Mouse (Mus musculus) cortical plate, adult 2 months (tissue): ENCODE data around the gene Fabp2. TPM values are rescaled to one million over a fixed set of nuclear protein-coding genes. Genes with fewer than 3 reads are reported as not detected.

Source experiments
- H3K27ac ChIP-seq: fragments of 200-500 bp; 2 replicates; pipeline ENCODE4 v1.5.1; 2012; ENCODE audit warnings: low read length, control low read depth, inconsistent platforms; ENCODE audit not compliant: insufficient read depth
- H3K4me1 ChIP-seq: fragments of 200-500 bp; 2 replicates; pipeline ENCODE4 v1.6.1; 2011; ENCODE audit warnings: low read length; ENCODE audit not compliant: control insufficient read depth, insufficient read depth
- H3K4me3 ChIP-seq: fragments of 200-500 bp; 2 replicates; pipeline ENCODE4 v1.5.1; 2011; ENCODE audit warnings: mild to moderate bottlenecking, low read length, control low read depth; ENCODE audit not compliant: insufficient read depth
- CTCF ChIP-seq: fragments of 200-500 bp; IDR thresholded peaks from 2 replicates; pipeline ENCODE4 v1.5.1; 2011; ENCODE audit warnings: mild to moderate bottlenecking, control low read depth, low read length; ENCODE audit not compliant: insufficient read depth; ENCODE audit errors: extremely low read depth
- POLR2A ChIP-seq: fragments of 200-500 bp; IDR thresholded peaks from 2 replicates; pipeline ENCODE4 v1.6.1; 2011; ENCODE audit warnings: mild to moderate bottlenecking, low read length, control low read depth; ENCODE audit not compliant: insufficient read depth; ENCODE audit errors: extremely low read depth
- polyA plus RNA-seq: library from polyadenylated mRNA; depleted of rRNA; stranded (reverse); fragments of >200 nt; gene quantifications from 2 replicates; pipeline ENCODE4 v1.2.3, GENCODE M21; 2012

Gene Fabp2
- polyA plus RNA-seq, 1 experiment = not detected

DNA sequence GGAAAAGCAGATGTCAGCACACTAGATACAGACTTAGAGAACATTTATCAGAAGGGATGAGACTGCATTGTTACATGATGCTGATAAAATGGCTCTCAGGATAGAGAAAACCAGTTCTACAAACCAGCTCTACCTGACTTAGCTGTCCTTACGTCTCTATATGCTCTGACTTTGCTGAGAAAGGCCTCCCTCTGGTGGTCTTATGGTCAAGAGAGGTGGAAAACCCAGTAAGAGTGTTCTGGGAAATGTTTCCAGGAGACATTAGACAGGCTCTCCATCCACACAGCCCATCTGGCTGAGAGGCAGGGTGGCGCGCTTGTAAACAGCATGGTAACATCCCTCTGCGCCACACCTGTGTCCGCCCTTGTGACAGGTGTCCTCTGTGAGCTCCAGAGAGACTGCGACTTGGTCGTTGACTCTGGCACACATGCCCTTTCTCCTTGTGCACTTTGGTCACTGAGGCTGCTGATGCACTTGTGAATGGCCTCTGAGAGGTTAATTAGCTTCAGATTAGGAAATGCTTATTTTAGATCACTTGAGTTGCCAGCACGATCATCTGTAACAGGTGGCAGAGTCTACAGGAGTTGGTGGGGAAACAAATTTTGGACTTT is 16.1 kb upstream of the Fabp2 start:
- H3K27ac ChIP-seq = no peak overlapping the region
- H3K4me3 ChIP-seq = no peak overlapping the region
- TF ChIP-seq POLR2A (no peak), CTCF (no peak)
- no peaks in the 10 kb centered on the region for H3K4me1 ChIP-seq

DNA sequence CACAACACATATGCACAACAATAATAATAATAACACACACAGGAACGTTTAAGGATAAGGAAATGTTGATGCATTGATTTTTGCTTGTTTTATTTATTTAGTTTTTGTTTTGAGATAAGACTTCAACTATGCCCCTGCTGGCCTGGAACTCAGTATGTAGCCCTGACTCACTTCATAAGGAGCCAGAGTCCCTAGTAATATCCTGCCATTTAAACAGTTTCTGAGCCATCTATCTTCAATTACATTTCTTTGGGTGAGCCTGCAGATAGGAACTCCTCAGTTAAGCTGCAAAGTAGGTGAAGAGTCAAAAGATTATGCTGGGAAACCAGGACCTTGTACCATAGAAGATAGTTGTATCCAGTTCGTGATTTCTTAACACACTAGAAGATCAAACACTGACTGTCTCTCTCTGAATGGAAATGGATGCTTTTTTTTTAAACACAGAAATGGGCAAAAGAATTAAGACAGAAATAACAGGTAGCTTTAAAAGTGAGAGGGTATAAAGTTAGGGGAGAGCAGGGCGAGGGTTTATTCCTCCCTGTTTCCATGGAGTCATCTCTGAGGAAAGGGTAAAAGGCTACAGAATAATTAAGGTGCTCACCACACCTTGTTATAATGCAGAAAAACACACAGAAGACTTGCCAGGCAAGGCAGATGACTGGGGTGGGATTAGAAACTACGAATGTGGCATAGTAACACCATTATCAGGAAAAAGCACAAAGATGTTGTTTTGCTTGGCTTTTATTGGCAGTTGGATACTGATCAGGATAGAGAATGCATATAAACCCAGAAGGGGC is 7.2 kb upstream of the Fabp2 start:
- H3K4me3 ChIP-seq = no peak overlapping the region
- TF ChIP-seq POLR2A (no peak), CTCF (no peak)
- no peak overlapping the region for H3K27ac ChIP-seq
- no peaks in the 10 kb centered on the region for H3K4me1 ChIP-seq

DNA sequence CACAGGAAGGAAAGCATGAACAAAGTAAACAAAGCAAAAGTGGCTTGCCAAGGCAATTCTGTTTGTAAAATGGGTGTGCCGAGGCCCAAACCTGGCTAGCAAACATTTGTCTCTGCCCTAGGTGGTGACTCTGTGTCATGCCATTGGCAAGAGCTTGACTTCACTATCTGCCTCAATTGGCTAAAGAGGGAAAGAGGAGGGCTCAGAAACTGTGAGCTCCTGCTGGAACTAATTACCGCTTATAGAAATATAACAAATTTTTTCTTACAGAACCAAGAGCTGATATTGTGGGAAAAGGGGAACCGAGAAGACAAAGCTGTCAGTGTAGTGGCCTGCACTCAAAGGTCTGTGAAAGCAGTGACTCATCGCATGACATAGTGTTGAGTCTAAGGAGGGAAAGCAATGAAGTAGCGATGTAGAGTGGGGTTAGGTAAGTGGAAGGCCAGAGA is 6.5 kb upstream of the Fabp2 start:
- H3K27ac ChIP-seq = no peak overlapping the region
- no peak overlapping the region for H3K4me3 ChIP-seq
- no peaks in the 10 kb centered on the region for H3K4me1 ChIP-seq
- TF ChIP-seq CTCF (no peak), POLR2A (no peak)

DNA sequence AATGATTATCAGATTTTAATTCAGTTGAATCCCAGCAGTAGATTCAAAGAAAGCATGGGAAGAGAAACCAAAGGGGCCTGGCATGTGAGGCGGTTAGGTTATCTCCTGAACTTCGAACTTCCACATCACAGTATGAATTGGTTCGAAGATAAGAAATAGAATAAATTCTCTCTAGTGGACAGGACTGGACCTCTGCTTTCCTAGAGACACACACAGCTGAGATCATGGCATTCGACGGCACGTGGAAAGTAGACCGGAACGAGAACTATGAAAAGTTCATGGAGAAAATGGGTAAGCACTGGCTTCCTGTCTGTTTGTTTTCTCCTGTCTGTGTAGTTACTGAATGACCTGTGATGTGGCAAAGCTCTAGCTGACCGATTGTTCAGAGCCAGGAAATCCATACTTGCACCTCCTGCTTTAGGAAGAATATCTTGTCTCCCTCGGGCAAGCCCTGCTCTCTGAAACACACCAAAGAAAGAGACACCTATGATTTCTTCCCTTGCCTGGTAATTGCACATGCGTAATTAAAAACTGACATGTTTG is 388 bp downstream of the Fabp2 start:
- H3K4me3 ChIP-seq = no peak overlapping the region
- H3K4me1 ChIP-seq = no peaks in the 10 kb centered on the region
- TF ChIP-seq POLR2A = no peak
- no peak for TF ChIP-seq CTCF
- H3K27ac ChIP-seq = no peak overlapping the region

DNA sequence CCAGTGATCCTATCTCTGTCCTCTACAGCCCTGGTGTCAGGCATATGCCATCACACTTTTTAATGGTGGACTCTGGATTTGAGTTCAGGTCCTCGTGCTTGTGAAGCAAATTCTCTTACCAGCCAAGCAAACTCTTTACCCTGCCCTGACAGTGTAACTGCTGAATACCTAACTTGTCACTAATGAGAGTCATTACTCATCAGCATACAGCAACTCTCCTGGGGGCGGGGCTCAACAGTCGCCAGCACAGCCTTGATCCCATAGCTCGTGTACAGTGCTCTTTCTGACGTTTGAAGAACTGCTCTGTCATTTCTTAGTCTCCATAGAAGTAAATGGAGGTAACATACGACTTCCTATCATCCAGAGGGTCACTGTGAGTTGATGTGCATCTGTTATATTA is 3.4 kb downstream of the Fabp2 start:
- TF ChIP-seq CTCF = no peak
- TF ChIP-seq POLR2A = no peak
- no peak overlapping the region for H3K27ac ChIP-seq
- no peaks in the 10 kb centered on the region for H3K4me1 ChIP-seq
- no peak overlapping the region for H3K4me3 ChIP-seq

DNA sequence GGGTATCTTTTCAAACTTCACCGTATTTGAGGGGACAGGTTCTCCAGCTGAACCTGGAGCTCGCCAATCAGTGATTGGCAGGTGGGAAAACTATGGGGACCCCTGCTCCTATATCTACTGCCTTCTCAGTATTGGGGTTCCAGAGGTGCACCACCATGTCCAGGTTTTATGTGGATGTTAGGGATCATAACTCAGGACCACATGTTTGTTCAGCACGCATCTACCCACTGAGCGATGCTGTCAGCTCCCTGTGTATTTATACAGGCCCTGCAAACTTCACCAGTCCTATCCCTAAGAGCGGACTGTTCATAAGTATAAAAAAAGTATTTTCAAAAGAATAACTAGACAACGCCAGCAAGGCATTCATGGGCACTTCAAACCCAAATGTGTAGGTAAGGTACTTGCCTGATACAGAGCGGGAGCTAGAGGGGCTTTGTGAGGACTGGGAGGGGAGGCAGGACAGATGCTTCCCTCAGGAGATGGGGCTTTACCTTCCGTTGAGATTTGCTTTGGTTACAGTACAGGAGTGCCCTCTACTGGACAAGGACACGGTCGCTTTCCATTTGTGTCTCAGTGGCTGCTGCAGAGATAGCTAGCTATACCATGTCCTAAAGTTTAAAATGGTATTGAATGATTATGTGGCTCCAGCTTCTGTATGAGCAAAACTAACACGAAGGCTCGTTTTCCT is 9.0 kb downstream of the Fabp2 start:
- TF ChIP-seq POLR2A (no peak), CTCF (peak; percentile 96)
- H3K27ac ChIP-seq = no peak overlapping the region

DNA sequence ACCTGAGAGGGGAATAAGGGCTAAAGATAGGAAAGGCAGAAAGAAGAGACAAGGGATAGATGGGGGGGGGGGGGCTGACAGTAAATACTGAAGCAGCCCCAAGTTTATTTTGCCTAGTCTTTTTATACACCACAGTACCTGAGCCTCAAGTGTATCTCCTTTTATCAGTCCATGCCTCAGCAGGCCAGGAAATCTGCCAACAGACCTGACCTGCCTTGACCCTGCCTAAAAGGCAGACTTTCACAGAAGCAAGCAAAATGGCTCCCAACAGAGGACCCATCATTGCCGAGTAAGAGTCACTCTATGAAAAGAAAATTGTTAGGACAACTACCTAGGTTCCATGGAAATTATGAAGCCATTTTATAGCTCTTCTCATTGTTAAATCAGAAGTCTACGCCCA is 13.0 kb downstream of the Fabp2 start:
- H3K27ac ChIP-seq = no peak overlapping the region
- no peaks in the 10 kb centered on the region for H3K4me1 ChIP-seq
- H3K4me3 ChIP-seq = no peak overlapping the region
- TF ChIP-seq POLR2A (no peak), CTCF (no peak)

More for the DNA sequence above, 9.0 kb downstream of the Fabp2 start:
- H3K4me3 ChIP-seq = no peak overlapping the region
- H3K4me1 ChIP-seq = no peaks in the 10 kb centered on the region

DNA sequence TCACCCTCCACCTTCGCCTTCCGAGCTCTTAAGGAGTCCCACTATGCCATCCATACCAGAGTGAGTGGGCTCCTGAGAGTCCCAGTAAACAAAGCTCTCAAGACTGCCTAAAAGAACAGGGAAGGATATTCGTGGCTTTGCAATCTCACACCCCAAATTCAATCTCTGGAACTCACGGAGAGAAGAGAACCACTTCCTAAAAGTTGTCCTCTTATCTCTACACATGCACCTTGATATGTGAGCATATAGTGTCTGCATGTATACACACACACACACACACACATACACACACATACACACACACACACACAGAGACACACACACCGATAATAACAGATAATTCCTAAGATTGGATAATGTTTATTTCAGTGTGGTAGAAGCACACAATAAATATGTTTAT is 20.6 kb downstream of the Fabp2 start:
- H3K27ac ChIP-seq = no peak overlapping the region
- H3K4me3 ChIP-seq = no peak overlapping the region
- no peaks in the 10 kb centered on the region for H3K4me1 ChIP-seq
- no peak for TF ChIP-seq POLR2A
- TF ChIP-seq CTCF = no peak

DNA sequence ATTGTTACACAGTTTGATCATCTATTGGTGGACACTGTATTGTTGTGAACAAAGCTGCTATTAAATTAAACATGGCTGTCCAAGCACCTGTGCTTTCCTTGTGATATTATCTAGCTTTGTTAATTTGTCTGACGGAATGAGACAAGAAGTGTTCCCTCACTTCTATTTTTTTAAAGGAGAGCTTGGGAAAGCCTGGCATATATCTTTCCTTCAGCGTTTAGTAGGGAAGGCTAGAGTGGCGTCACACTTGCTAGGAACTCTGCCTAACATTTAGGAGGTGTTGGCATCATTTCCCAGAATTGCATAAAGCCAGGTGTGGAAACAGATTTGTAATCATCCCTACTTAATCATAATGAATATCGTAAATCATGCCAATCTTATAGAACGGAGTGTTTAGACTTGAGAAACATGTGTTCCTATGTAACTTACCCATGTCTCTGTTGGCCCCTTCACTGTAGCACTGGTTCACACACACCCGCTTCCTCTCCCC is 21.4 kb downstream of the Fabp2 start:
- Histone ChIP-seq H3K27ac (no peak overlapping the region), H3K4me3 (no peak overlapping the region), H3K4me1 (no peaks in the 10 kb centered on the region)
- TF ChIP-seq POLR2A (no peak), CTCF (no peak)

DNA sequence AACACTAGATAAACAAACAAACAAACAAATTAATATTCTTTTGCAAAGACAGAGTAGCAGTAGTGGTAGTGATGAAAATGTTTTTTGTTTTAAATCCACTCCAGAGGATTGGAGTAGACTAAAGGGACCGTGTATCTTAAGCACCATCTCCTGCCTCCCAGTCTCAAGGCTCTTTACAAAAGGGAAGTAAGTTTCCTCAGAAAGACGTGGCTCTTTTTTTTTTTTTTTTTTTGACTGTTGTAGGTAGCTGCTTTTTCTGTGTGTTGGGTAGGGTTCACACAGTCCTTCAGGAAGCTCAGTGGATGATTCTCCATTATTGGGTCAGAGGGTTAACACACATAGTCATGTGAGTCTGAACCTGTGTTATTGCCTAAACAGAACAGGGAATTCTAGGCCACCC is 23.8 kb downstream of the Fabp2 start:
- TF ChIP-seq CTCF = no peak
- TF ChIP-seq POLR2A = no peak
- H3K4me3 ChIP-seq = no peak overlapping the region
- H3K4me1 ChIP-seq = no peaks in the 10 kb centered on the region
- H3K27ac ChIP-seq = no peak overlapping the region
